In genomic region chr3:52140162-52140561, GRCm38 (mm10) we compare ENCODE assay signal across 8 mouse cellular contexts. TPM values are rescaled to one million over a fixed set of nuclear protein-coding genes. Genes with fewer than 3 reads are reported as not detected.
DNase-seq lines count a peak whose midpoint lies in the region; ATAC-seq lines count a peak whose summit lies in the region.

No protein-coding gene starts in this region.

- peak; percentile 5 for DNase-seq in CD4-positive, CD25-positive, alpha-beta regulatory T cell, adult 2 months (ENCODE audit: low read depth, low spot score)
- DNase-seq in CD4-positive helper T cell, adult 2 months (ENCODE audit: low read depth, low spot score), result peak; percentile 9
- DNase-seq in cerebellum, postnatal 25 days, result peak; percentile 73 to 81
- peak; percentile 53 to 59 for DNase-seq in layer of hippocampus, adult 8-10 months (ENCODE audit: low spot score in 2 of 2)
- peak; percentile 34 for DNase-seq in lung, postnatal 25 days (ENCODE audit: low spot score)
- DNase-seq in spleen, adult 18-20 months, result no peak
- DNase-seq in kidney, postnatal 36 days, result no peak

- ATAC-seq in CD4-positive, CD25-positive, alpha-beta regulatory T cell, adult 4 months, result no peak

RNA-seq across cellular contexts. Expression of gene Maml3, which starts 35.3 kb away (rescaled TPM):
- polyA plus RNA-seq in CD4-positive, CD25-positive, alpha-beta regulatory T cell, adult 4 months (2017; shearing (Covaris generic)), result under 1 TPM; 0.56 to 0.62 TPM
- total RNA-seq in layer of hippocampus, adult 8-10 months (2022), result 1 to 10 TPM; 7.0 to 9.3 (median 8.0) TPM

Comparison
In these comparisons a context has a peak if more than half of its experiments do, and no peak if none do; other contexts are left out.
1. DNase-seq: peak in CD4-positive, CD25-positive, alpha-beta regulatory T cell, adult 2 months (single experiment), CD4-positive helper T cell, adult 2 months (single experiment), cerebellum, postnatal 25 days (2 of 2), layer of hippocampus, adult 8-10 months (2 of 2) and lung, postnatal 25 days (single experiment); none in spleen, adult 18-20 months (0 of 2) and kidney, postnatal 36 days (0 of 2).